Mouse (Mus musculus): ENCODE measurements around the gene Grk1. TPM values are rescaled to one million over a fixed set of nuclear protein-coding genes. Genes with fewer than 3 reads are reported as not detected.

The Grk1 gene
- polyA plus RNA-seq (2016; fragmentation: Nextera tagmentation; extraction: Ambion mirVana), result 0.04 TPM in 2 replicates

DNA sequence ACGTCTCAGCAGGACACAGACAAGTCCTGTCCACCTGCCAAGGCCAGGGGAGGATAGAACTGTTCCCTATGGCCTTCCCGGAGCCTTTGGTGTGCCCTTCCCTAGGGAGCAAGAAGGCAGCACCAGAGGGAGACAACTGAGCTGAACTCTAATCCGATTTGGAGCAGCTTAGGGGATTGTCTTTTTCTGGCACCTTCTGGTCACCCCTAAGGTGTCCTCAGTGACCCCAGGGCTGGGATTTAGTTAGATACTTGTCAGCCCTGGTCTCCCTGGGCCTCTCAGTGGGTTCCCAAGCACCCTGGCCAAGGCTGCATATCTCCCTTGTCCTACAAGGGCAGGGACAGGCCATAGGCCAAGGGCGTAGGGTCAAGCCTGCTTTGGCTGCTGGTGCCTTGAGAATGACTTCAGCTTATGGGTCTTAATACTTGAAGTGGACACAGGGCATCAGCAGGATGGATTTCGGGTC, at the start of gene Grk1:
Gene Grk1 (plus strand): TSS at position 416 of the 466 bp plus-strand sequence.
- Histone ChIP-seq H3K36me3 (replicated peaks) (no peaks in the 10 kb centered on the region), H3K9me3 (no peaks in the 10 kb centered on the region), H3K27ac (no peak within 1 kb of the TSS), H3K4me3 (no peak within 1 kb of the TSS), H3K4me1 (no peaks in the 10 kb centered on the region), H3K27me3 (ENCODE audit: poor library complexity, severe bottlenecking) (no peaks in the 10 kb centered on the region)
- 80% methylated on average over 5 of the region's 5 CpGs for WGBS
- no peak for DNase-seq (ENCODE audit: extremely low spot score, low spot score)

DNA sequence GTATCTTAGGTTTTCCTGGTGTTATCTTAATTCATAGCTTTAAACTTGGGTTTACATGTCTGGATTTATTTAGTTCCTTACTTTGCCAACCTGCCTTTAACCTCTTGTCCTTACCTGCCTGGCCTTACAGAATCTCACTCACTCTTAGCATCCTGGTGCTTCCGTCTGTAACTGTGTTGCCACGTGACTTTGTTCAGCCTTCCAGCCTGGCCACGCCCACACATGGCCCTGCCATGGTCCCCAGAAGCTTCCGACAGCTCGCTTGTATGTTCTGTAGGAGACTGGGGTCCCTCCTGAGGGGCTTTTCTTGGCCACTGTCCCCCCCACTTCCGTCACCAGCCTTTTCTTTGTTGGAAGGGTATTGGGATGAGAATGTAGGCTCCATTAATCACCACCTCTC, 48.7 kb upstream of the Grk1 start:
- Histone ChIP-seq H3K4me3 (no peak overlapping the region), H3K9me3 (peaks cover 7% of the 10 kb centered on the region), H3K27me3 (ENCODE audit: poor library complexity, severe bottlenecking) (no peaks in the 10 kb centered on the region), H3K4me1 (no peaks in the 10 kb centered on the region), H3K36me3 (replicated peaks) (peaks cover 100% of the 10 kb centered on the region), H3K27ac (no peak overlapping the region)
- WGBS, result 88% methylated on average over 6 of the region's 6 CpGs
- no peak for DNase-seq (ENCODE audit: extremely low spot score, low spot score)

DNA sequence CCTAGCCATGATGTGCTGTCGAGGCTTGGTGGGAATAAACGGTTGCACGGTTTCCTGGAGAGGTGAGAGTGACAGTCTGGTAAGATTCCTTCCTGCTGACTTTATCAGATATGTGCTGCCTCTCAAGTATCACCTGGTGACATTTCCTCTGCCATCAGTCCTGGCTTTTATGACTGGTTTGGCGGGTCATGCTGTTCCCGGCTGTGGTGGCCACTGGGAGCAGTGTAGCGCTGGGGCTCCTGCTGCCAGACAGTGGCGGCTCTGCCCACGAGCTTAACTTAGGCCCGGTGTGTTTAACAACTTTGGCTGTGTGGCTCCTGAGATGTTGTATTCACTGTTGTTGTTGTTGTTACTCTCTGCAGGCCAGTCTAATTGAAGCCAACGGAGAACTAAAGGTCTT, 48.2 kb upstream of the Grk1 start:
- no peak for DNase-seq (ENCODE audit: extremely low spot score, low spot score)
- Histone ChIP-seq H3K4me3 (no peak overlapping the region), H3K4me1 (no peaks in the 10 kb centered on the region), H3K27ac (no peak overlapping the region), H3K9me3 (peaks cover 12% of the 10 kb centered on the region), H3K36me3 (replicated peaks) (peaks cover 100% of the 10 kb centered on the region), H3K27me3 (ENCODE audit: poor library complexity, severe bottlenecking) (no peaks in the 10 kb centered on the region)
- WGBS, result 89% methylated on average over 10 of the region's 10 CpGs

DNA sequence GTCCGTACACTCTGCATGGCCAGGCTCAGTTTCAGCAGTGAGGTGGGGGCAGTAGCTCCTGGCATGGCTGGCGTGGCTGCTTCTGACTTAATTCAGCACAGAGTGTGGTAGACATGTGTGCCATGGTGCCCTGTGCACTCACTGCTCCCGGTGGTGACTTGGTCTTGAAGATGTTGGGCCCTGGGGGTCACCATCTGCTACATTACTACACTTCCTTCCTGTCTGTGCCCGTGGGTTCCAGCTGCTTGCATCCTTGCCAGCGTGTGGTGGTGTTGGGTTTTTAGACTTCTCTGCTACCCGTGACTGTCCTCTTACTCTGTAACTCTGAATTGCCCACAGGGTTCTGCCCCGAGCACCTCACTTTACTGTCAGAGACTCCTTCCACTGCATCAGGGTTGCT, 44.7 kb upstream of the Grk1 start:
- WGBS, result 95% methylated on average over 7 of the region's 7 CpGs
- Histone ChIP-seq H3K9me3 (peaks cover 16% of the 10 kb centered on the region), H3K27ac (no peak overlapping the region), H3K4me3 (no peak overlapping the region), H3K27me3 (ENCODE audit: poor library complexity, severe bottlenecking) (no peaks in the 10 kb centered on the region), H3K4me1 (no peaks in the 10 kb centered on the region), H3K36me3 (replicated peaks) (peaks cover 100% of the 10 kb centered on the region)
- DNase-seq (ENCODE audit: extremely low spot score, low spot score), result no peak

DNA sequence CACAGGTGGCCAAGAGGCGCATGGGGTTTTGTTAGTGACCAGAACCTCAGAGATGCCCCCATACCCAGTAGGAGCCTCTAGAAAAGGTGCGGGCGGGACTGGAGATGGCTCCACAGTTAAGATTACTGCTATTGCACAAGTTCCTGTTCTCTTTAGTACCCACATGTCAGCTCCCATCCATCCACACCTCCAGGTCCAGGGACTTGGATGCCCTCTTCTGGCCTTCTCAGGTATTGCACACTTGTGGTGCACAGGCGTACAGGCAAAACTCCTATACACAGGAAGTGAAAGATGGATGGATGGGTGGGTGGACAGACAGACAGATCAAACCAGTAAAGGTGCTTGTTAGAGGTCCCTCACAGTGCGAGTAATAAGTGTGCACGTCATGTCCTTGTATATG, 43.0 kb upstream of the Grk1 start:
- H3K9me3 ChIP-seq, result peaks cover 16% of the 10 kb centered on the region
- no peaks in the 10 kb centered on the region for H3K27me3 ChIP-seq (ENCODE audit: poor library complexity, severe bottlenecking)
- no peak overlapping the region for H3K4me3 ChIP-seq
- H3K27ac ChIP-seq, result no peak overlapping the region
- H3K4me1 ChIP-seq, result no peaks in the 10 kb centered on the region
- no peak for DNase-seq (ENCODE audit: extremely low spot score, low spot score)
- WGBS, result 93% methylated on average over 6 of the region's 6 CpGs
- H3K36me3 ChIP-seq (replicated peaks), result peaks cover 100% of the 10 kb centered on the region

DNA sequence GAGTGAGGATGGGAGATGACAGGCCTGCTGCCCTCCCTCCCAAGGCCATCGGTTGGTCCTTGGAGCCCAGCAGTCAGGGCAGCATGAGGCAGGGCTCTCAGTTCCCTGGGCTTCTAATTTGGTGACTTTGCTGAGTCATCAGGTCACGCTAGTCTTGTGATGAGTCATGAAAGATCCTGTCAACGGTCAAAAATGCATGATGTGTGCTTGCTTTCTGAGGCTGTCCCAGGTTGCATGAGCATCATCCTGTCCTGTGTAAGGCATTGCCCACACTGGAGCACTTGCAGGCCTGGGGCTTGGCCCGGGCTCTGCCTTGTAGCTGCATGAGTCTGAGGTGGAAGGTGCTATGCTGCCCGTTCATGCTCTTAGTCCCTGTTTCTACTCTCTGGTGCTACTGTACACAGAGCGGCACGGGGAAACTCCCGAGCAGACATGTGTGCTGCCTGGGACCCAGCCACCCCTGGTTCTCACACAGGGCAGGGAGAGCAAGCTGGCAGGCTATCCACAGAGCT, 31.7 kb upstream of the Grk1 start:
- Histone ChIP-seq H3K27ac (no peak overlapping the region), H3K27me3 (ENCODE audit: poor library complexity, severe bottlenecking) (no peaks in the 10 kb centered on the region), H3K4me1 (no peaks in the 10 kb centered on the region), H3K36me3 (replicated peaks) (peaks cover 98% of the 10 kb centered on the region), H3K9me3 (no peaks in the 10 kb centered on the region), H3K4me3 (no peak overlapping the region)
- DNase-seq (ENCODE audit: extremely low spot score, low spot score), result no peak
- 95% methylated on average over 8 of the region's 8 CpGs for WGBS

DNA sequence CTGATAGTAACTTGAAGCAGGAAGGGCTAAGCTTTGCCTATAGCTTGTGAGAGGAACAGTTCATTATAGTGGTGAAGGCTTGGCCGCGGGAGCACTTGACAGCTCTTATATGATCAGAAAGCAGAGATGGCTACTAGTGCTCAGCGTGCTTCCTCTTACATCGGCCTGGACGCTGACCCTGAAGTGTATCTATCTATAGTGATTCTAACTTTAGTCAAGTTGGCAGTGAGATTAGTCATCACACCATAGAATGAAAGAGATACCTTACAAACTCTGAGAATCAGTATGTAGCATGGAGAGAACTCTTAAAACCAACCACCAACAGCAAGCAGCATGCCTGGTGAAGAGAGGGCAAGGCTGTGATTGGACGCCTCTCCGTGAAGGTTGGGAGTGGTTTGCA, 23.3 kb upstream of the Grk1 start:
- no peaks in the 10 kb centered on the region for H3K27me3 ChIP-seq (ENCODE audit: poor library complexity, severe bottlenecking)
- no peaks in the 10 kb centered on the region for H3K4me1 ChIP-seq
- no peak for DNase-seq (ENCODE audit: extremely low spot score, low spot score)
- H3K27ac ChIP-seq, result no peak overlapping the region
- no peaks in the 10 kb centered on the region for H3K9me3 ChIP-seq
- no peak overlapping the region for H3K4me3 ChIP-seq
- H3K36me3 ChIP-seq (replicated peaks), result peaks cover 52% of the 10 kb centered on the region
- WGBS, result 90% methylated on average over 7 of the region's 7 CpGs

DNA sequence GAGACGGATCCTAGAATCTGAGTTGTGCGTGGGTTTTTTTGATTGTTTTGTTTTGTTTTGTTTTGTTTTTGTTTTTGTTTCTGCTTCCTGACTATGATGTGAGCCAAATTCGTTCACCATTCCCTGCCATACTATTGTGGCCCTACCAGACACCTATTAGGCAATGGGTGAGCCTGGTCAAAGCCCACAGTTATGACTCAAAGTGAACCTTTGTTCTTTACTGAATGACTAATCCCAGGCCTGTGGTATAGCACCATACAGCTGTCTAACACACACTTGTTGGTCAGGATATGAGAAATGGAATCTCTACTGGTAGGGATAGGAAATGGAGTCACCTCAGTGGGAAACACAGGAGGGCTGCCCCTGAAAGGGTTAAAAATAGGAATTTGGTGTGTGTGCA, 22.3 kb upstream of the Grk1 start:
- no peak for DNase-seq (ENCODE audit: extremely low spot score, low spot score)
- 91% methylated on average over 3 of the region's 3 CpGs for WGBS
- H3K27ac ChIP-seq, result no peak overlapping the region
- no peaks in the 10 kb centered on the region for H3K4me1 ChIP-seq
- peaks cover 43% of the 10 kb centered on the region for H3K36me3 ChIP-seq (replicated peaks)
- H3K27me3 ChIP-seq (ENCODE audit: poor library complexity, severe bottlenecking), result no peaks in the 10 kb centered on the region
- H3K9me3 ChIP-seq, result no peaks in the 10 kb centered on the region
- H3K4me3 ChIP-seq, result no peak overlapping the region

DNA sequence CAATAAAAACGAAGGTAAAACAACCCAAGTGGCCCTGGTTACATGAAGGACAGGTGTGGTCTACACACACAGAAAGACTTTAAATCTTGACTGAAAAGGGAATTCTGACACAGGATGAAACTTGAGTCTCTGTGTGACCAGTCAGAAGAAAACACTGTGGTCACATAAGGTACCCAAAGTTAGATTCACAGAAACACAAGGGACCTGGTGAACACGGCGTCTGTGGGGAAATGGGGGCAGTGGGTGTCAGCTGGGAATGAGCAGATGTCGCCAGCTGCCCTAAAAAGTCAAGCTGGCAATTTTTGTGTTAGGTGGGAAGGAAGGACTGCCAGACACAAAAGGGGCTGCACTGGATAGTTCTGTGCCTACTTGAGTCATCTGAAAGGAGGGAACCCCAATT, 21.9 kb upstream of the Grk1 start:
- no peaks in the 10 kb centered on the region for H3K9me3 ChIP-seq
- no peak overlapping the region for H3K27ac ChIP-seq
- peaks cover 40% of the 10 kb centered on the region for H3K36me3 ChIP-seq (replicated peaks)
- H3K4me1 ChIP-seq, result no peaks in the 10 kb centered on the region
- no peak for DNase-seq (ENCODE audit: extremely low spot score, low spot score)
- 95% methylated on average over 4 of the region's 4 CpGs for WGBS
- H3K4me3 ChIP-seq, result no peak overlapping the region
- H3K27me3 ChIP-seq (ENCODE audit: poor library complexity, severe bottlenecking), result no peaks in the 10 kb centered on the region

DNA sequence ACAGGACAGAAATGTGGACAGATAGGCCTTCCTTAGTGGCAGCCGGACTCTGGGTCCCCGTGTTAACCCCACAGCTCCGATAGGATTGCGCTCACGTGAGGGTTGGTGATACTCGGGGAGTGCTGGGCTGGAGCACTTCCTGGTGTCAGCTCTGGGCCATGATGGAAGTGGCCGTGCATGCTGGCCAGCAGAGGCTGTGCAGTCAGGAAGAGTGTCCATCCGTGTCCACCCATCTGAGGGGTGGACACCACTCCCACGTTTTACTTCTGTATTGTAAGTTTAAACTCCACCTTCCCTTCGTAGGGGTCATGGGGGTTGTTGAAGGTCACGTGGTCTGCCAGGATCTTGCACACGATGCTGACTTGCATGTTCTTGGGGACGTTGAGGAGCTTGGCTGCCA, 18.5 kb upstream of the Grk1 start:
- Histone ChIP-seq H3K4me3 (no peak overlapping the region), H3K9me3 (no peaks in the 10 kb centered on the region), H3K27me3 (ENCODE audit: poor library complexity, severe bottlenecking) (no peaks in the 10 kb centered on the region), H3K4me1 (no peaks in the 10 kb centered on the region), H3K27ac (no peak overlapping the region), H3K36me3 (replicated peaks) (peaks cover 8% of the 10 kb centered on the region)
- no peak for DNase-seq (ENCODE audit: extremely low spot score, low spot score)
- 85% methylated on average over 13 of the region's 13 CpGs for WGBS

DNA sequence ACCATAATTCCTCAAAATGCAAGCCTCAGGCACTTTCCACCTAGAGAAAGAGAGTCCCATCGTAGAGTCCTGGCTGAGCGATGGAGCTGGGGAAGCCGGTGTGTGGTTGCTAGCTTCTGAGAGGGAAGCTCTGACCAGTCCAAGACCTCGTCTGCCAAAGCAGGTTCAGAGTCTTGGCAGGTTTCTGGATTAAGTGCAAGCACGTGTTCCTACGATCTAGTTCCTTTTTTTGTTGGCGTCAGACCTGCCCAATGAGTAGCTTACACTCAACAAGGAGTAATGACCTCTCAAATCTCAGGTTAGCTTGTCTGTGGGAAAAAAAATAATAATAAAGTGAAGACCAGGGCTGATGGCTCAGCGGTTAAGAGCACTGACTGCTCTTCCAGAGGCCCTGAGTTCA, 17.2 kb upstream of the Grk1 start:
- 87% methylated on average over 8 of the region's 8 CpGs for WGBS
- Histone ChIP-seq H3K4me3 (no peak overlapping the region), H3K27me3 (ENCODE audit: poor library complexity, severe bottlenecking) (no peaks in the 10 kb centered on the region), H3K4me1 (no peaks in the 10 kb centered on the region), H3K9me3 (no peaks in the 10 kb centered on the region), H3K27ac (no peak overlapping the region), H3K36me3 (replicated peaks) (no peaks in the 10 kb centered on the region)
- DNase-seq (ENCODE audit: extremely low spot score, low spot score), result no peak

DNA sequence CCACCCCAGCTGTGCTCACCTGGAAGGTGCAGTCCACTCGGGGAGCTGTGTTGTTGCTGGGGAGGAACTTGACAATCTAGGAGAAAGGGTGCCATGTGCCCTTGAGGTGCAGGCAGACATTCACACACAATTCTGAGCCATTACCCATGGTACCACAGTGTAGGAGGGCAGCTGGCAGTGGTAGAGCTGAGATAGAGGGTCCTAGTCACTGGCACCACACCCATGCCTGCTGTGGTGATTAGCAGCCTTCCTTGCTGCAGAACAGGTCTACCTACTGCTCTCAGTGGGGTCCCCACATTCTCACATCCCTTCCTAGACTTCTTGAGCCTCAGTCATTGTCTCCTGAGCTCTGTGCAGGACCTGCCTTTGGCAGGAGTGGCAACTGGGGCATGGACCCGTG, 16.1 kb upstream of the Grk1 start:
- H3K4me3 ChIP-seq, result no peak overlapping the region
- no peak for DNase-seq (ENCODE audit: extremely low spot score, low spot score)
- WGBS, result 87% methylated on average over 2 of the region's 2 CpGs
- no peaks in the 10 kb centered on the region for H3K27me3 ChIP-seq (ENCODE audit: poor library complexity, severe bottlenecking)
- no peaks in the 10 kb centered on the region for H3K9me3 ChIP-seq
- H3K4me1 ChIP-seq, result no peaks in the 10 kb centered on the region
- no peaks in the 10 kb centered on the region for H3K36me3 ChIP-seq (replicated peaks)
- no peak overlapping the region for H3K27ac ChIP-seq

DNA sequence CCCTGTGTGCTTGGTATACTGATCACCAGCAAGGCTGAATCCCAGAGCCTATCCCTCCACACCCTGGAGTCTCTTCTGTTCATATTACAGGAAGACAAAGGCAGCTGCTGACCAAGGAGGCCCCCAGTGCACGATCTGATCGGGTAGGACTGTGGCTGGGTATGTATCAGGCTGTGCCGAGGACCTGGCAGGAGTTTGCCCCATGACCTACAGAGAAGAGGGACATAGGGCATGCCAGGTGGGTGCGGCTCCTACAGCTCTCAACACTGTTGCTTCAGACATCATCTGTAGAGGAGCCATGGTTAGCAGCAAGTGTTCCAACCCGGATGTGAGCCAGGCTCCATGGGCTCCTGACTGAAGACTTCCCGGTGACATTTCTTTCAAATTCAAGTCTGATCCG, 11.0 kb upstream of the Grk1 start:
- Histone ChIP-seq H3K36me3 (replicated peaks) (no peaks in the 10 kb centered on the region), H3K27ac (no peak overlapping the region), H3K27me3 (ENCODE audit: poor library complexity, severe bottlenecking) (no peaks in the 10 kb centered on the region), H3K4me1 (no peaks in the 10 kb centered on the region), H3K4me3 (no peak overlapping the region), H3K9me3 (no peaks in the 10 kb centered on the region)
- no peak for DNase-seq (ENCODE audit: extremely low spot score, low spot score)
- WGBS, result 90% methylated on average over 7 of the region's 7 CpGs

DNA sequence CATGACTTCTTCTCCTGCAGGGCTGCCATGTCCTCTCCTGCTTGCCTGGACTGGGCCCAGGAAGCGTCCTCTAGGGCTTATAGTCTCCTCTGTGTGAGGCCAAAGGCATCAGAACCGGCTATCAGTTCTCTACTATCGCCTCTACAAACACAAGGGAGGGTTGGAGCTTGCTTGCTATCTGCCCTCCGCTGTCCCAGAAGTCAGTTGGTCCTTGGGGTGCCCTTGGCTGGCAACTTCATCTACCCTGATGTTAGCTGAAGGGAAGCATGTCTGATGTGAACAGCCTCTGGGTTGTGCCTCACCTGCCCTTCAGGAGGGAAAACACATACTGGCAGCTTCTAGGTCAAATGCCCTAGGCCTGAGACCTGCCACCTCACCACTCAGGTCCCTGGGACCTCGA, 8.2 kb upstream of the Grk1 start, which contains the start of gene Atp4b:
Gene Atp4b (minus strand): TSS at position 101 of the 400 bp plus-strand sequence.
- no peak for DNase-seq (ENCODE audit: extremely low spot score, low spot score)
- H3K27me3 ChIP-seq (ENCODE audit: poor library complexity, severe bottlenecking), result no peaks in the 10 kb centered on the region
- H3K36me3 ChIP-seq (replicated peaks), result no peaks in the 10 kb centered on the region
- no peaks in the 10 kb centered on the region for H3K9me3 ChIP-seq
- H3K27ac ChIP-seq, result no peak within 1 kb of the TSS
- WGBS, result 87% methylated on average over 5 of the region's 5 CpGs
- H3K4me3 ChIP-seq, result no peak within 1 kb of the TSS
- no peaks in the 10 kb centered on the region for H3K4me1 ChIP-seq

All from forebrain, embryonic 10.5 days (tissue).